Mouse (Mus musculus) heart, embryonic 11.5 days (tissue): ENCODE measurements around the gene Ubtf. TPM values are rescaled to one million over a fixed set of nuclear protein-coding genes. Genes with fewer than 3 reads are reported as not detected.
A peak's percentile ranks its signal among the peaks of the same experiment; 100 is the strongest.

ENCODE experiments used
- ATAC-seq: fragments of 200-750 bp; cut with Nextera tagmentation; replicated peaks from 2 replicates; pipeline ENCODE4 v1.8.0; 2017; ENCODE audit warnings: moderate library complexity; ENCODE audit not compliant: insufficient number of reproducible peaks, low FRiP score, low TSS enrichment
- H3K27ac ChIP-seq: fragments of 300-500 bp; sonication (generic); 2 replicates; pipeline ENCODE4 v1.5.1; 2014; ENCODE audit warnings: mild to moderate bottlenecking, low read depth, low read length
- H3K27me3 ChIP-seq: fragments of 300-500 bp; sonication (generic); 2 replicates; pipeline ENCODE4 v1.6.1; 2014; ENCODE audit warnings: mild to moderate bottlenecking, low read length, mixed read lengths; ENCODE audit not compliant: control insufficient read depth, insufficient read depth
- H3K36me3 ChIP-seq: fragments of 300-500 bp; sonication (generic); 2 replicates; pipeline ENCODE4 v1.6.1; 2014; ENCODE audit warnings: mild to moderate bottlenecking, low read length, moderate library complexity, mixed read lengths; ENCODE audit not compliant: control insufficient read depth, insufficient read depth
- H3K4me1 ChIP-seq: fragments of 300-500 bp; sonication (generic); 2 replicates; pipeline ENCODE4 v1.6.1; 2014; ENCODE audit warnings: low read length; ENCODE audit not compliant: control insufficient read depth, insufficient read depth
- H3K4me2 ChIP-seq: fragments of 300-500 bp; sonication (generic); 2 replicates; pipeline ENCODE4 v1.6.1; 2014; ENCODE audit warnings: mild to moderate bottlenecking, moderate library complexity
- H3K4me3 ChIP-seq: fragments of 300-500 bp; sonication (generic); 2 replicates; pipeline ENCODE4 v1.5.1; 2014; ENCODE audit warnings: low read depth, low read length
- H3K9ac ChIP-seq: fragments of 300-500 bp; sonication (generic); 2 replicates; pipeline ENCODE4 v1.6.1; 2014; ENCODE audit warnings: mild to moderate bottlenecking, low read depth, low read length, moderate library complexity
- H3K9me3 ChIP-seq: fragments of 300-500 bp; sonication (generic); replicated peaks from 2 replicates; pipeline ENCODE4 v1.6.1; 2016; ENCODE audit warnings: low read length; ENCODE audit not compliant: control insufficient read depth
- WGBS: fragments of 180-500 bp; shearing (Covaris S2); extraction: QIAGEN DNeasy Blood & Tissue Kit; methylation state at CpG from one replicate; pipeline ENCODE4 v1.1.7; 2014; ENCODE audit not compliant: insufficient replicate concordance; 5-methylcytosine and 5-hydroxymethylcytosine counted together
- polyA plus RNA-seq: library from polyadenylated mRNA; unstranded; fragments of >200 nt; fragmentation: Nextera tagmentation; extraction: Ambion mirVana; gene quantifications from 2 replicates; pipeline ENCODE4 v1.2.1, GENCODE M21; 2014

Gene Ubtf
- polyA plus RNA-seq, 1 experiment from 2014 or later: 56.4 TPM

DNA sequence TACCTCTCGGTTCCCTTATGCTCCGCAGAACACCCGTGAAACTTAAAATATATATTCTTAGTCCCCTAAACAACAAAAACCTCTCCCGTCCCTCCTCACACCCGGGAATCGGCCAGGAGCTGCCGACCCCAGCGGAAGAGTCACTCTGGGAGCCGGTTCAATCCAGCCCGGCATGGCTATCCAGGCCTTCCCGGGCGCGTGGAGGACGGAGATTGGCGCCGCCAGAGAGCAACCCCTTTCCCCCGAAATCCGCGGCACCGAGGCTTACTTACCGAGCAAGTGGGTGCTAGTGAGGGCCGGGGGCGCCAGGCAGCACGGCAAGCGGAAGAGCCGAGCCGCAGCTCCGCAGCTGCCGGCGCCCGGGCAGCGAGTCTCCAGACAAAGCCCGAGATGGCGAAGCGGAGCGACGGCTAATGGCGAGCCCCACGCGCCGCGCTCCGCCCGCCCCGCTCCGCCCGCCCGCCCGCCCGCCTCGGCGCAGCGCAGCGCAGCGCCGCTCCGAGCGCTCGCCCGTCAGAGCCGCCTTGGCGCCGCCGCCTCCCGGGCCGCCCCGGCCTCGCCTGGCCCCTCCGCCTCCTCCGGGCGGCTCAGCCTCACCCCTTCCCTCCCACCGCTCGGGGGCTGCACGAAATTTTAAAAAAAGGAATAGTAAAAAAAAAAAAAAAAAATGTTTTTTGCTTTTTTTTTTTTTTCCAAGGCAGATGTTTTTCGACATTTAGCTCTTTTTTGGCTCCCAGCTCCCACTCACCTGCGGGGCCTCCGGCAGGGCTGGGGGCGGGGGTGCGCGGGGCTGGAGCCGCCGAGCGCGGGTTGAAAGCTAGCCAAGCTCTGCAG lies 749 bp downstream of the Ubtf start:
- peaks cover 9% of the 10 kb centered on the region; the same call in 1 of the 2 replicates for H3K36me3 ChIP-seq
- under 1% methylated on average over 75 of the region's 84 CpGs for WGBS
- H3K4me2 ChIP-seq: peak overlapping the region; percentile 75
- peak overlapping the region; percentile 100 for H3K4me3 ChIP-seq
- ATAC-seq: no peak
- H3K27me3 ChIP-seq: no peaks in the 10 kb centered on the region; the same call in 1 of the 2 replicates
- H3K4me1 ChIP-seq: peaks cover 17% of the 10 kb centered on the region
- no peaks in the 10 kb centered on the region for H3K9me3 ChIP-seq
- peak overlapping the region; percentile 99 for H3K27ac ChIP-seq
- H3K9ac ChIP-seq: peak overlapping the region; percentile 100

DNA sequence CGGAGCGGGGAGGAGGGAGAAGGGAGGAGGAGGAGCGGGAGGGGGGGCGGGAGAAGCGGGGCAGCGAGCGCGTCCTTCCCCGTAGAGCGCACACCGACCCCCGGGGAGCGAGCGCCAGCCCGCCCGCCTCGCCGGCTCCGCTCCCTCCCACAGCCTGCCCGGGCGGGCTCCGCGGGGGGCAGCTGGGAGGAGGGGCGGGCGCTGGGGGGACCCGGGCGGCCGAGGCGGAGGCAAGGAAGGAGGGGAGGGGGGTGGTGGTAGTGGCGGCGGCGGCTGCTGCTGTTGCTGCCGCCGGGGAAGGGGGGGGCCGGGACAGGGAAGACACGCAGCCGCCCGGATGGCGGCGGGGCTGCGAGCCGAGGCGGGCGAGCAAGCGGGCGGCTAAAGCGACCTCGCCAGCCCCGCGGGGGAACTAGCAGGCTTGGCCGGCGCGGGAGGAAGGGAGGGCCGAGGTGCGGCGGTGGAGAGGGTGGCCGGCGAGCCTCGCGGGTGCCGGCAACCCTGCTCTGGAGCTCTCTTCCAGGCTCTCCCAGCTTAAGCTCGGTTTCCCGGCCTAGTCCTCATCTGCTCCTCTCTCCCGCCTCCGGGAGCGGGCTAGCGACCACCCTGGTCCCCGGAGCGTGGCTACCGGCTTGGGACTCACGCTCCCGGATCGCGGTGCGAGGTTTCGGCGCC lies 1.5 kb downstream of the Ubtf start:
- Histone ChIP-seq H3K36me3 (peaks cover 15% of the 10 kb centered on the region), H3K9ac (peak overlapping the region; percentile 100), H3K4me1 (peaks cover 17% of the 10 kb centered on the region), H3K27ac (peak overlapping the region; percentile 99), H3K4me3 (peak overlapping the region; percentile 100), H3K9me3 (no peaks in the 10 kb centered on the region), H3K4me2 (peak overlapping the region; percentile 75), H3K27me3 (no peaks in the 10 kb centered on the region; the same call in 1 of the 2 replicates)
- peak; percentile 68 for ATAC-seq
- under 1% methylated on average over 53 of the region's 77 CpGs for WGBS

DNA sequence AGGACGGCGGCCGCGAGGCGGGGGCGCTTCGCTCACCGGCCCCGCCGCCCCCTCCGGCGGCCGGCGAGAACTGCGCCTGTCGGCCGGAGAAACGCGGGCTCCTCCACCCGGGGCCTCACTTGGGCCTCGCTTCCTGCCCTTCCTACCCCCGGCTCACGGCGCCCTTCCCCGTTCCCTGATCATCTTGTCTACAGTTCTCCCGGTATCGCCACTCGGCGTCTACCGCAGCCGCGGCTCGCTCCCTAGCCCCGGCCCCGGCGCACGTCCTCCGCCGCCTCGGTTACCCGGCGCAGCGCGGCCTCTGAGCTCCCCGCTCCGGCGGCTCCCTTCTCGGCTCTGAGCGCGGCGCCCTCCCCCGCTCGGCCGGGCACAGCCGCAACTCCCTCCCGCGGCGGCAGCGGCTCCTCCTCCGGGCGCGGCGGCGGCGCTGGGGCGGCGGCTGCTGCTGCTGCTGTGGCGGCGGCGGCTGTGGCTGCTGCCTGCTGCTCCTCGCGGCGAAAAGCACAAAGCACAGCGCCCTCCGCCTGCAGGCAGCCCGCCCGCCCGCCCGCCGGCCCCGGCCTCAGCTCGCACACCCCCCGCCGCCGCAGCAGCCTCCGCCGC lies 2.1 kb downstream of the Ubtf start:
- 0 out of 2 replicates have a peak, but pooled peaks have one; percentile 15 for ATAC-seq
- Histone ChIP-seq H3K9ac (peak overlapping the region; percentile 100), H3K9me3 (no peaks in the 10 kb centered on the region), H3K4me3 (peak overlapping the region; percentile 100), H3K27ac (peak overlapping the region; percentile 99), H3K36me3 (peaks cover 21% of the 10 kb centered on the region), H3K27me3 (no peaks in the 10 kb centered on the region), H3K4me2 (peak overlapping the region; percentile 75), H3K4me1 (peaks cover 17% of the 10 kb centered on the region)
- 1% methylated on average over 60 of the region's 87 CpGs for WGBS

DNA sequence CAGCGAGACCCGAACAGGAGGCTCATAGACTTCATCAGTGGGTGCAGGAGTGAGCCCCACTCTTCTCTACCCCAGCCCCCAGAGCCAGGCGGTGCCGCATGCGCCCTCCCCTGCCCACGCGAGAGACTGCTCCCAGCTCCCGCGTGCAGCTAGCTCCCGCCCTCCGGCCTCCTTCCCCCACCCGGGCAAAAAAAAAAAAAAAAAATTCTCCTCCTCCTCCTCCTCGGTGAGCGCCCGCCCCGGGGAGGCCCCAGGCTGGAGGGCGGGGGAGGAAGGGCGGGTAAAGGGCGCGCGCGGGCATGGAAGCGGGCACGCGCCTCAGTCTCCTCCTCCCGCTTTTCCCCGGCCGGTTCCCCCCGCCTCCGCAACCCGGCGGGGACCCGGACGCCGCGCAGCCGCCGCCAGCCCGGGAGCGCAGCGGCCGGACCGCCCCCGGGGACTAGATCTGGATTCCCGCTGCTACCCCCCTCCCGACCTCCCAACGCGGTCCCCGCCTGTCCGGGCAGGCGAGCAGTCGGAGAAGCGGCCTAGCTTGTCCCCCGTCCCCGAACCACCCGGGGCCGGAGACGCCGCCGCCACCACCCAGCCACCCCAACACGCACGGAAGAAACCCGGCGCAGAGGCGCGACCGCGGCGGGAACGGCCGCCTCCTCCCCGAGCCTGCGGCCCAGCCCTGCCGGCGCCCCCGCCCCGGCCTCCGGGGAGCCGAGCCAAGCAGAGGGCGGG lies 2.8 kb downstream of the Ubtf start:
- peaks cover 17% of the 10 kb centered on the region for H3K4me1 ChIP-seq
- H3K9ac ChIP-seq: peak overlapping the region; percentile 100
- H3K27me3 ChIP-seq: no peaks in the 10 kb centered on the region
- H3K36me3 ChIP-seq: peaks cover 25% of the 10 kb centered on the region
- peak overlapping the region; percentile 75 for H3K4me2 ChIP-seq
- peak overlapping the region; percentile 100 for H3K4me3 ChIP-seq
- WGBS: under 1% methylated on average over 55 of the region's 80 CpGs
- peak; percentile 41 for ATAC-seq
- H3K27ac ChIP-seq: peak overlapping the region; percentile 99
- no peaks in the 10 kb centered on the region for H3K9me3 ChIP-seq

DNA sequence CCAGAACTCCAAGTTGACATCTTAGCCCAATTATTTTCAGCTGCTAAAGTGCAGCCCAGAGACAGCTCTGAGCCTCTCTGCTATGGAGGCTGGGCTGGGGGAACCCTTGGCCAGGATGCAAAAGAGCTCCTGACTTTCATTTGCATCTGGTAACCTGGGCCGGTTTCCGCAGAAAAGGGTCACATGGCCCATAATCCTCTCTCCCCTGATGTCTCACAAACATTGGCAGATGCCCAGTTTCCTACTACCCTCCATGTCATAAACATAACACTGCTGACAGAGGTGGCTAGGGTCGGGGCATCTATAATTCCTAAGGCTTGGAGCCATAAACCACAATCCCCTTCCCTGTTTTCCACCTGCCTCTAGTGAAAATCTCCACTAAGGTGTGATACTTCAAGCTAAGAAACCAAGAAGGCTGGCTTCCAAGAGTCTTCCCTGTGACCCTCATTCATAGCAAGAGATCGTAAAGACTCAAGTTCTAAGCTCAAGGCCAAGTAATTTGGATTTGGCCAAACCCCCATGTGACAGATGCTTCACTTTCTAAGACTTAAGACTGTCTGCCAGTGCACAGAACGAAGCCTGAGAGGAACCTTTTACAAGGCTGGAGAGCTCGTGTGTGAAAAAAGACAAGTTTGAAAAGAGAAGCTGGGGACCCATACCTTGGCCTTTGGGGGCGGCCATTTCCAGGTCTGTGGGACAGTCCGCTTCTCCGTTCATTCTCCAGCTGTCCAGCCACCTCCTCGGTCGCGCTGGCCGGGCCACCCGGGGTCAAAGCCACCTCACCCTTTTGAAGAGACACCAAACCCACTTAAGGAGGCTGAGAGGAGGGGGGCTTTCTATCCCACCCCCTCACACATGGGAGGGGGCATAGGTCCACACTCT lies 3.6 kb downstream of the Ubtf start:
- Histone ChIP-seq H3K9ac (peak overlapping the region; percentile 100), H3K9me3 (no peaks in the 10 kb centered on the region), H3K4me3 (peak overlapping the region; percentile 100), H3K27ac (peak overlapping the region; percentile 99), H3K4me2 (peak overlapping the region; percentile 75), H3K4me1 (peaks cover 23% of the 10 kb centered on the region), H3K36me3 (peaks cover 25% of the 10 kb centered on the region), H3K27me3 (no peaks in the 10 kb centered on the region)
- 19% methylated on average over 14 of the region's 14 CpGs for WGBS
- no peak for ATAC-seq

DNA sequence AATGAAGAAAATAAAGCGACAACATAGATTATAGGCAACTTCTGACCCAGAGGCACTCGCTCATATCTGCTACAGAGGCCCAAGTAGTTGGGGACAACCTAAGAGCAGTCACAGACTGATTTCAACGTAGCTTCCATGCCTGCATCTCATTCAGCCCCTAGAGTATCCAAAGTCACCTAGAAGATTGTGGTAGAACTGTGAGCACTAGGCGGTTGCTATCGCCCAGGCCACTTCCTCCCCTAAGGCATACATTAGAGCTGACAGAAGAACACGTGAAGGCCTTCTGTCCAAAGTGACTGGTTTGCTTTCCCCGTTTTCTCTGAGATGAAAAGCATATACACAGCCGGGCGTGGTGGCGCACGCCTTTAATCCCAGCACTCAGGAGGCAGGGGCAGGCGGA lies 5.2 kb downstream of the Ubtf start:
- Histone ChIP-seq H3K27ac (no peak overlapping the region), H3K27me3 (no peaks in the 10 kb centered on the region), H3K4me1 (peaks cover 25% of the 10 kb centered on the region), H3K4me2 (no peak overlapping the region), H3K9me3 (no peaks in the 10 kb centered on the region), H3K9ac (no peak overlapping the region), H3K4me3 (no peak overlapping the region), H3K36me3 (peaks cover 25% of the 10 kb centered on the region)
- WGBS: 87% methylated on average over 12 of the region's 12 CpGs
- no peak for ATAC-seq

DNA sequence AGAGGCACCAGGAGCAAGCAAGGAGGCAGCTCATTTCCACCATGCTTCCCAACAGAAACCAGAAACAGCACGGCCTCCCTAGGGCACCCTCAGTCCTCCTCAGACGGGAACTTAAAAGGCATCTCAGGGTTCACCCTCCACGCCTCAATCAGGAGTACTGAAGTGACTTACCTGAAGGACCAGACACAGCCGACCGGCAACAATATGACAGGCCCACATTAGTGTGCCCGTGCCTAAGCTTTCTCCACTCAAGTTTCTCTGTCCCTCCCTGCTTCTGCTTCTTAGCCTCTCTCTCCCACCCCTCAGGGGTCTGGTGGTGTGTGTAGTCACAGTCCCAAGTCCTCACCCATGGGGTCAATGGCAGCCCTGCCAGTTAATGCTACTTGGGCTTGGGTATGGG lies 7.0 kb downstream of the Ubtf start:
- Histone ChIP-seq H3K4me3 (no peak overlapping the region), H3K9ac (no peak overlapping the region), H3K27ac (no peak overlapping the region), H3K27me3 (no peaks in the 10 kb centered on the region), H3K9me3 (no peaks in the 10 kb centered on the region), H3K4me1 (peaks cover 30% of the 10 kb centered on the region), H3K4me2 (no peak overlapping the region), H3K36me3 (peaks cover 30% of the 10 kb centered on the region)
- 84% methylated on average over 6 of the region's 6 CpGs for WGBS
- ATAC-seq: no peak
